Mouse (Mus musculus) embryonic fibroblast, embryonic 13.5 days (primary cell): ENCODE measurements around the gene Aplp1.

Source experiments
- CTCF ChIP-seq: IDR thresholded peaks from 2 replicates; pipeline ENCODE4 v1.5.1; 2011; ENCODE audit warnings: mild to moderate bottlenecking, control low read depth, low read length, moderate library complexity, borderline replicate concordance; ENCODE audit not compliant: insufficient read depth
- POLR2A ChIP-seq: IDR thresholded peaks from 2 replicates; pipeline ENCODE4 v1.6.1; 2011; ENCODE audit warnings: low read depth, mild to moderate bottlenecking, control low read depth, low read length, moderate library complexity

DNA sequence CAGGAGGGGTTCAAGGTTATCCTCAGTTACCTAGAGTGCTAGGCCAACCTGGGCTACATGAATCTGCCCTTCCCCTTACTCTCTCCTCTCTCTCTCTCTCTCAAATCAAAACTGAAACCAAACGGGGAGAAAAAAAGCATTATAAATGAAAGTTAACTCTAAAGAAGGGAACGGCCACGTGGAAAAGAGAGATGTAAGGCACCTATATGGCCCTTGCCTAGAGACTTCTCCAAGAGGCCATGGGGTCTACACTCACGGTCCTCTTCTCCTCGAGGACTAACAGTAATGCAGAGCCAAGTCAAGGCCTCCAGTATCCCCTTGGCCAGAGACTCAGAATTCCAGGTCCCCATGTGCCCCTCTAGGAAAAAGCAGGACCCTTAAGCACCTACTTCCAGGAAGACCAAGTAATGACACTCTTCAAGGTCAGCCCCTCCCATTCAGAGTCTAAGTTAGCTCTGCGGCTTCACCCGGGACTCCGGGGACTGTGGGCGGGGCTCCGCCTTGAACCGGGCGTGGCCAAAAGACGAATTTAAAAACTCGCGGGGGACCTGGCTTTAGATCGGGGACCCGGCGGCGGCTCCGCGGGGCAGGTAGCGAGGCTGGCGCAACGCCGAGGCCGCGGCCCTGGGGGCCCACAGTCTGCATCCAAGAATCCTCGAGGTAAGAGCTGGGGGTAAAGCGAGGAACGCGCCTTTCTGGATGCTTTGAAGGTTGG, 24.0 kb downstream of the Aplp1 start, which contains the start of gene Nfkbid:
- no peak for TF ChIP-seq CTCF
- no peak for TF ChIP-seq POLR2A
